Mouse (Mus musculus): ENCODE measurements around the gene Ttc39b.

GRCm38 (mm10) chr4:83307686-83308469, 16.2 kb downstream of the Ttc39b start:
- TF ChIP-seq CTCF (IDR thresholded peaks at IDR 0.05; ENCODE audit: low read depth, low read length): no peak
- TF ChIP-seq POLR2A (IDR thresholded peaks at IDR 0.05; ENCODE audit: borderline replicate concordance, low read depth, low read length): no peak
